Mouse (Mus musculus) cortical plate, adult 2 months (tissue): ENCODE measurements at regions not wholly inside any gene's neighbourhood (a gene's known extent, or its start where the extent isn't known, plus 50 kb on each side); places are given as distances from the start of the nearest gene placed in this dataset.

ENCODE experiments used
- H3K27ac ChIP-seq: fragments of 200-500 bp; 2 replicates; pipeline ENCODE4 v1.5.1; 2012; ENCODE audit warnings: low read length, control low read depth, inconsistent platforms; ENCODE audit not compliant: insufficient read depth
- H3K4me1 ChIP-seq: fragments of 200-500 bp; 2 replicates; pipeline ENCODE4 v1.6.1; 2011; ENCODE audit warnings: low read length; ENCODE audit not compliant: control insufficient read depth, insufficient read depth
- H3K4me3 ChIP-seq: fragments of 200-500 bp; 2 replicates; pipeline ENCODE4 v1.5.1; 2011; ENCODE audit warnings: mild to moderate bottlenecking, low read length, control low read depth; ENCODE audit not compliant: insufficient read depth
- CTCF ChIP-seq: fragments of 200-500 bp; IDR thresholded peaks from 2 replicates; pipeline ENCODE4 v1.5.1; 2011; ENCODE audit warnings: mild to moderate bottlenecking, control low read depth, low read length; ENCODE audit not compliant: insufficient read depth; ENCODE audit errors: extremely low read depth
- POLR2A ChIP-seq: fragments of 200-500 bp; IDR thresholded peaks from 2 replicates; pipeline ENCODE4 v1.6.1; 2011; ENCODE audit warnings: mild to moderate bottlenecking, low read length, control low read depth; ENCODE audit not compliant: insufficient read depth; ENCODE audit errors: extremely low read depth

DNA sequence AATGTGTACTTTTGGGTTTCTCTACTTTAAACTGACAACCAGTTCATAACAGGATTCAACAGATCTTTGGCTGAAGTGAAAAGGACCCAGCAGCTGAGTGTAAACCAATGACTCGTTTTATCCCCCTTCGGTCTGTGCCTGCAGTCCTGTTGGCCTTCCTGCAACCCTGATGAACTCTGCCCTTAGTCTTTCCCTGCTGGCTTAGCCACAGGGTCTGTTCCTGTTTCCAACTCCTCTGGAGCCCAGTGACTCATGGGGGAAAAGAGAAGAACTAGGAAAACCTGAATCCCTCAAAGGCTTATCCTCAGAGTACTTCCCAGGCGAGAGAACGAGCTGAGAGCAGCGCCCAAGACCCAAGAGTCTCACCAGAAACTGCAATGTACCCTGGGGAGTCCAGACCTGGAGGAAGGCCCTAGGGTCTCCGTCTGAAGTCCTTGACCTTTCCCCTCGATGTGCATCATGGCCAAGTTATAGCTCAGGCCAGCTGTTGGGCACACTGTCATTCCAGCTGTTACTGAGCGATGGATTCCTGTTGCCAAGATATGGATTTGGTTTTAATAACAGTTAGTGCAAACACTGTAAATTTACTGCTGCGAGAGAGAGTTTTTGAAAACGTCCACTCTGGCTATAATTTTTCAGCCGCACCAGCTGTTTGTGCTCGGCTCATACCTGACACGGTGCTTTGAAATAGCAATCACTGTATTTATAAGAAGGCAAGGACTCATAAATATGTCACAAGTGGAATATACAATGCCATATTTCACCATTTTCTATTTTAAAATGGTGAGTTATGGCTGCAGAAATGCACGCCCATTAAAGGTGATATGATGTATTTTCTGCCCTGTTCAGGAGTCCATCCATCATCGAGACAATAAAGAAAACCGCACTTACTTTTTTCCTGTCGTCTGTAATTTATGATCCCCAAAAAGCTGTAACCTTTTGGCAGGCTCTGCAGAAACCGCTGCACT is 63.3 kb upstream of the Zfp703 start:
- Histone ChIP-seq H3K4me1 (no peaks in the 10 kb centered on the region), H3K27ac (no peak overlapping the region)
- TF ChIP-seq CTCF (no peak), POLR2A (no peak)

DNA sequence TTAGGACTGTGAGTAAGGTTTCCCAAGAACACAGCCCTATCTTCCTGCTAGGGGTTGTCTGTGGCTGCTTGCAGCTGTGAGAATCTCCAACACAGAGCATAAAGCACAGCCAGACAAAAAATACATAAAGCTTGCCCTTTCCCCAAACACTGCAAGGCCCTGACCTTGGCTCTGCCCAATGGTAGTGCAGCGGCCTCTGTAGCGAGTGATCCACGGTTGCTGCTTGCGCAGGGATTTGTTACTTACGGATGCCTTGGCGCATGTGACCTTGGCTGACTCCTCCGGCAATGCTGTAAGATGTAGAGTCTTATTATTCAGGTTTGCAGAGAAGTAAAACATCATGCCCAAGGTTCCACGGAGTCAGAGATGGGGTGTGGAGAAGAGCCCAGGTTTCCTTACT is 61.4 kb upstream of the Zfp703 start:
- TF ChIP-seq POLR2A: no peak
- no peak for TF ChIP-seq CTCF
- no peaks in the 10 kb centered on the region for H3K4me1 ChIP-seq
- no peak overlapping the region for H3K27ac ChIP-seq
- H3K4me3 ChIP-seq: no peak overlapping the region

More for the DNA sequence above, 63.3 kb upstream of the Zfp703 start:
- no peak overlapping the region for H3K4me3 ChIP-seq

DNA sequence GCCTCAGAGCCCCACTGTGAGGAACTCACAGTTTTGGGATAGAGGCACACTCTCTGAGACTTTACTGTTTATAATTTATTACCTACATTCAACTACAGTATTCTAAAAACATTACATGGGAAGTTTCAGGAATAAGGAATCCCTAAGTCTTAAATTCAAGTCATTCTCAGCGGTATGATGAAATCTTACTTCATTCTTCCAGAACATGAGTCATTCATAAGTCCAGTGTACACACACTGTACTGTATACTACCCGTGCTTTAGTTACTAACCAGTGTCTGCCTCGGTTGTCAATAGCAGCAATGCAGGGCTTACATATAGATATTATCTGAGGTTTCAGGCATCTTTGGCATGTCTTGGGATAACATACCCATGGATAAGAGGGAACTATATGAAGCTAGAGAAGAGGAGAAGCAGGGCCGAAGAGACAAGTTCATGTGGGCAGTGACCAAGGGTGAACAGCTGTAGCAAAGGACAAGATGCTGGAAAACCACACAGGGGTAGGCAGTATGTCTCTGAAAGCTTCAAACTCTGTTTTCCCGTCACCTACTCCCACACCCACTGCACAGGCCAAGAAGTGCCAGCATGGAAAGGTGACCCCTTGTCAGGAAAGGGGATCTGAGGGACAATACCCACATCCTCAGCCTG is 55.5 kb upstream of the Zfp703 start:
- no peaks in the 10 kb centered on the region for H3K4me1 ChIP-seq
- no peak overlapping the region for H3K4me3 ChIP-seq
- TF ChIP-seq POLR2A (no peak), CTCF (no peak)
- no peak overlapping the region for H3K27ac ChIP-seq

DNA sequence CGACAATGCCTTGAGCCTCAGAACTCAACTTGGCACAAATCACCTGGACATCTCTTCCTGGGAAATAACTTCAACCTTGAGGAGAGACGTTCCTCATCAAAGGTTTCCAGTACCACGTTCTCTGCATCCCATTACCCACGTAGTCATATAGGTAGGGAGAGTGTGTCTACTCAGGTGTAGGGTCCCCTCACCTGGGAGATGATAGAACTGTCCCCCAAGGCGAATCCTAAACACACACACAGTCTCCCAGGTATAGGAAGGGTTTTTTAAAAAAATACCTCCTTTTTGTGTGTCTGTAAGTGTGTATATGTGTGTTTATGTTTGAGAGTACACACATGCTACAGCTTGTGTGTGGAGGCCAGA is 55.0 kb upstream of the Zfp703 start:
- TF ChIP-seq CTCF (no peak), POLR2A (no peak)
- H3K27ac ChIP-seq: no peak overlapping the region

DNA sequence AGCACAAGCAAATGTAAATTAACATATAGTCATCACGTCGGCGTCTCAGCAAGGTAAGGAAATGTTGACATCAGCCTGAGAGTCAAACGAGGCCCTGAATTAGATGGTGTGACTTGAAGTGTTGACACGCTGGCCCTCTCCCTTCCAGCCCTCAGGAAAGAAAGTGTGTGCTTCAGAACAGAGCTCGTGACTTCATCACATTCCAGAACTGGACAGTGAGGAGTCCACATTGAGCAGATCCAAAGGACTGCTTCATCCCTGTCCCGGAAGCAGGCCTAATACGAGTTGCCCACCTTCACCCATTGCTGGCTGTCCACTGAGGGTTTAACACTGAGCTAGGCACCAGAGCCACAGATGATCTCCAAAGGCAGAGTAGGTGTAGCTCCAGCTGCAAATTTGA is 54.0 kb upstream of the Zfp703 start:
- TF ChIP-seq CTCF: no peak
- Histone ChIP-seq H3K4me3 (no peak overlapping the region), H3K4me1 (no peaks in the 10 kb centered on the region), H3K27ac (no peak overlapping the region)

More for the DNA sequence above, 55.0 kb upstream of the Zfp703 start:
- H3K4me1 ChIP-seq: no peaks in the 10 kb centered on the region
- H3K4me3 ChIP-seq: no peak overlapping the region
